Mouse (Mus musculus): Measurements from ENCODE around the gene Rasa3.

Rasa3 gene

GRCm38 (mm10) chr8:13620226-13620920, 57.0 kb downstream of the Rasa3 start:
- DNase-seq (ENCODE audit: low read depth, low spot score) = no peak

GRCm38 (mm10) chr8:13616831-13617505, 60.4 kb downstream of the Rasa3 start:
- no peak for DNase-seq (ENCODE audit: low read depth, low spot score)

GRCm38 (mm10) chr8:13614924-13615391, 62.4 kb downstream of the Rasa3 start:
- DNase-seq (ENCODE audit: low read depth, low spot score) = no peak

GRCm38 (mm10) chr8:13614136-13614535, 63.3 kb downstream of the Rasa3 start:
- no peak for DNase-seq (ENCODE audit: low read depth, low spot score)

- DNase-seq (ENCODE audit: low read depth, low spot score) = no peak
Measured at GRCm38 (mm10) chr8:13611702-13612101, 65.7 kb downstream of the Rasa3 start.

- DNase-seq (ENCODE audit: low read depth, low spot score) = no peak
Measured at GRCm38 (mm10) chr8:13609971-13610370, 67.4 kb downstream of the Rasa3 start.

- no peak for DNase-seq (ENCODE audit: low read depth, low spot score)
Measured at GRCm38 (mm10) chr8:13608946-13609345, 68.5 kb downstream of the Rasa3 start.

- DNase-seq (ENCODE audit: low read depth, low spot score) = no peak
Measured at GRCm38 (mm10) chr8:13605920-13606480, 71.4 kb downstream of the Rasa3 start.

GRCm38 (mm10) chr8:13602621-13603020, 74.8 kb downstream of the Rasa3 start:
- no peak for DNase-seq (ENCODE audit: low read depth, low spot score)

- no peak for DNase-seq (ENCODE audit: low read depth, low spot score)
Measured at GRCm38 (mm10) chr8:13601166-13601565, 76.2 kb downstream of the Rasa3 start.

- DNase-seq (ENCODE audit: low read depth, low spot score) = no peak
Measured at GRCm38 (mm10) chr8:13600716-13601115, 76.7 kb downstream of the Rasa3 start.

GRCm38 (mm10) chr8:13600204-13600603, 77.2 kb downstream of the Rasa3 start:
- DNase-seq (ENCODE audit: low read depth, low spot score) = no peak

GRCm38 (mm10) chr8:13597777-13598176, 79.6 kb downstream of the Rasa3 start:
- DNase-seq (ENCODE audit: low read depth, low spot score) = no peak

GRCm38 (mm10) chr8:13595861-13596260, 81.5 kb downstream of the Rasa3 start:
- DNase-seq (ENCODE audit: low read depth, low spot score) = no peak

GRCm38 (mm10) chr8:13594884-13595323, 82.5 kb downstream of the Rasa3 start:
- DNase-seq (ENCODE audit: low read depth, low spot score) = no peak

GRCm38 (mm10) chr8:13593340-13593739, 84.1 kb downstream of the Rasa3 start:
- DNase-seq (ENCODE audit: low read depth, low spot score) = no peak

- DNase-seq (ENCODE audit: low read depth, low spot score) = no peak
Measured at GRCm38 (mm10) chr8:13591246-13591645, 86.2 kb downstream of the Rasa3 start.

GRCm38 (mm10) chr8:13589071-13589470, 88.3 kb downstream of the Rasa3 start:
- DNase-seq (ENCODE audit: low read depth, low spot score) = no peak

- no peak for DNase-seq (ENCODE audit: low read depth, low spot score)
Measured at GRCm38 (mm10) chr8:13584652-13585051, 92.8 kb downstream of the Rasa3 start.

- no peak for DNase-seq (ENCODE audit: low read depth, low spot score)
Measured at GRCm38 (mm10) chr8:13577869-13578268, 99.5 kb downstream of the Rasa3 start.

- DNase-seq (ENCODE audit: low read depth, low spot score) = no peak
Measured at GRCm38 (mm10) chr8:13571999-13572398, 105.4 kb downstream of the Rasa3 start.

GRCm38 (mm10) chr8:13562118-13562517, 115.3 kb downstream of the Rasa3 start, which contains the start of gene 1700029H14Rik:
Gene 1700029H14Rik (minus strand): TSS chr8:13562461.
- no peak for DNase-seq (ENCODE audit: low read depth, low spot score)

- no peak for DNase-seq (ENCODE audit: low read depth, low spot score)
Measured at GRCm38 (mm10) chr8:13557526-13557925, 119.9 kb downstream of the Rasa3 start.

Data from retina, adult 2 months (tissue).